Mouse (Mus musculus) ovary, postnatal 10 days (tissue): ENCODE measurements around the gene Drg1.
"Not testable (repeated sequence)": the region's sequence is repeated elsewhere in the genome, so short reads cannot be mapped to it uniquely, and the experiment has no call there.

ENCODE experiments used
- DNase-seq: peaks from one replicate; pipeline ENCODE4 v3.0.0; 2022; ENCODE audit warnings: low spot score

The Drg1 gene

DNA sequence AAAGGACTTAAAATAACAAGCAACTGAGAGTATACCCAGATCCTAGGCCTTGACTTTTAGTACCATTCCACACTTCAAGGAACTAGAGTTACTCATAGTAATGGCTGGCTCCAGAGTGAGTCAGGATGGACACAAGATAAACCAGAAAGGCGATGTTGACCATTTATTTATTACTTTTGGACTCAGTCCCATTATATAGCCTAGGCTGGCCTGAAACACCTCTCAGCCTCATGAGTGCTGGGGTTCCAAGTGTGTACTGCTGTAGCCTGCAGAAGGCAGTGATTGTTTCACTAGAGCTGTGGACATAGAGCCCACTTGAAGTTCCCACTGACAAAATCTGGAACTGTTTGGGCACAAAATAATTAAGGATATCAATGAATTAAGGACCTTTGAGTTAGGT, 53.7 kb downstream of the Drg1 start:
- DNase-seq, result no peak

DNA sequence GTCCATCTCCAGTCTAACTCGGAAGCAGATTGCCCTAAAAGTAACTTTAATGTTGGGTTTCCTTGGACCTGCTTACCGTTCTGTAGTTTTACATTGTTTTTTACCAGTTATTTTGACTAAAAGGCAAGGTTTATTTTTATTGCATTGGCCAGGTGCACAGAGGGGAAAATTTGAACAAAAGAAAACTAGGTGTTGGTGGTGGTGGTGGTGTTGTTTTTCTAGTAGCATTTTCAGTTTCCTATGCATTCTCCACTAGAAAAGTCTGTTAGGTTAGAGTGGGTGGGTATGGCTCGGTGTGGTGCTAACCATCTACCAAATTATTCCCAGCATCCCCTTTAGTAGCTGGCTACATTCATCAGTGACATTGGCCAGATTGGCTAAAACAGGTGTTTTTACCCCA, 59.4 kb downstream of the Drg1 start:
- no peak for DNase-seq

DNA sequence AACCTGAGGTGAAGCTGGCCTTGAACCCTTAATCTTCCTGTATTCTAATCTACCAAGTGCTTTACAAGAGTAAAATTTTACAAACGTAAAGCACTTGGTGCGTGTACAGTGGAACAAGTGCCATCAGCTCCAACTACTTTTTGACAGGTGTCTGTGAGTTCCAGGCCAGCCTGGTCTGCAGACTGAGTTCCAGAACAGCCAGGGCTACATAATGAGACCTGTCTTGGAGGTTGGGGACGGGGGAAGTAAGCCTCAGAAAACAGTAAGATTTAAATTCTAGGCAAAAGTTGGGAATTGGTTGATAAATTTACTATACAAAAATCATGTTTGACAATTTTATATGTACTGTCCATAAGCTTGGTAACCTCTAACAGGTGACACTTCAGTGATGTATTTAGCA, 61.0 kb downstream of the Drg1 start:
- DNase-seq, result no peak

DNA sequence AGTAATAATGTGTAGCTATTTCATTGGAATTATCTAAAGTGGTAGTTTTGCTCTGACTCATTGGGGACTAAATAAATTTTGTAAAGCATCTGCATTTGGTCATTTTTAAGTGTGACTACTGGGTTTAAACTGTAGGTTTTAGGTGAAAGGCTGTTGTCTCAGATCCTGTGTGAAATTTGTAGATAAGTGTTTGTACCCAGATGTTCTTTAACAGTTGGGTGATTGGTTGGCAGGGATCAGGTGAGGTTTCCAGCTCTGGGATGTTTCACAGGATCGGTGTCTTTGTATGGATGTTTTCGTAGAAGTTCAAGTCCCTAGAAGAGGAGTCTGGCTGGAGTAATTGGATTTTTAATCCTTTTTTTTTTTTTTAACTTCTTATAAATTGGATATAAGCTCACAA, 62.4 kb downstream of the Drg1 start:
- no peak for DNase-seq

- DNase-seq, result peak; percentile 32
Measured at GRCm38 (mm10) chr11:3202781-3203441, 63.3 kb downstream of the Drg1 start.

GRCm38 (mm10) chr11:3202231-3202701, 63.9 kb downstream of the Drg1 start, which contains the start of gene Eif4enif1:
TSS of gene Eif4enif1 (plus strand) at chr11:3202392.
- DNase-seq, result peak; percentile 94

DNA sequence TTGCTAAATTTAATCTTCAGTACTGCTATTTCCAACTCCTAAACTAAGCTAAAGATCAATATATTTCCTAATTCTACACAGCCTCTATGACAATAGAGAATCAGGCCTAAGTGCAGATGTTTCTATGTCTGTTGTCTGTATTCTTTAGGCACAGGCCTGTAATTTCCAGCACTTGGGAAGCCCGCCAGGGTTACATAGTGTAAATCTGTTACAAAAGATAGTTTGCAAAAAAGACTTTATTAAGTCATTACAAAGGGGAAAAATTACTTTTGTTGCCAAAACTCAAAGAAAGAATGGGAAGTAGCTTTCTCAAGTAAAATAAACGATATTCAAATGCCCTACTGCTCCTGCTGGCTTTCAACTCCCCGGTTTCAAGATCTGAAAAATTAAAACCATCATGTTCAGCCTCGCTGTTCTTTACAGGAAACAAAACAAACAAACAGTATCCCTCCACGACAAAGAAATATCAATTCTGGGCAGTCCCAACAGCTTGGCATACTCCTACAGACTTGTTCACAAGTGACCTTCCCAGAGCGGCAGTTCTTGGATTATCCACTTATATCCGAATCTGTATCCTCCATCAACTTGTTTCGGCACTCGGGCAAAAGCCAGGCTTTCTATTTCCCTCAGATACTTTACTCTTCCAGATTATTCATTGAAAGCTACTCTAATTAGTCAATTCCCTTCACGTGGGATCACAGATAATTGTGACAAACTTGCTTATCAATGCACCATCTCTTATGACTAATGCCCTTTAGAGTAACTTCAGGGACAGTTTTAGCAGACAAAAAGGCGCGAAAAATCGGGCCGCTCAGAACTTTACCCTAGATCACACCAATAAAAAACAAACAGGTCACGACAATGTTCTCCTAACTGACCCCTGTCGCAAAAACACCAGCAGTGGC, 64.6 kb downstream of the Drg1 start:
- DNase-seq, result no peak

GRCm38 (mm10) chr11:3200636-3201035, 65.6 kb downstream of the Drg1 start:
- not testable (repeated sequence) for DNase-seq

DNA sequence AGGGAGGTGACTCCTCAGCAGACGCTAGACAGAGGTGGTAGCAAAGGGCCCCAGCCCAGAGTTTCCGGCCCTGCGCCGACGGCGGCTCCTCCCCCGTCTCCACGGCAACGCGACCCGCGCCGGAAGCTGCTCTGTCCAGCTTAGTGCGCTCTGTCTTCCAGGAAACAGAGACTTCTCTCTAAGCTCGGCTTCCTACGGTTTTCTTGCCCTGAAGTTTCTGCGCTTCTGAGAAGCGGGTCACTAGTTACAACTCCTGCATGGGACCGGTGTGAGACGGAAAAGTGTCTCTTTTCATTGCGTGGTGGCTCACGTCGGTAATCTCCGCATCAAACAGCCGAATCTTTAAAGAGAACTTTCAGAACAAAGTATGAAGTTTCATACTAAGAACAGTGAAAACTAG, 72.9 kb downstream of the Drg1 start, which contains the start of gene Sfi1:
TSS of gene Sfi1 (minus strand) at position 101 of the 400 bp plus-strand sequence.
- DNase-seq, result no peak

DNA sequence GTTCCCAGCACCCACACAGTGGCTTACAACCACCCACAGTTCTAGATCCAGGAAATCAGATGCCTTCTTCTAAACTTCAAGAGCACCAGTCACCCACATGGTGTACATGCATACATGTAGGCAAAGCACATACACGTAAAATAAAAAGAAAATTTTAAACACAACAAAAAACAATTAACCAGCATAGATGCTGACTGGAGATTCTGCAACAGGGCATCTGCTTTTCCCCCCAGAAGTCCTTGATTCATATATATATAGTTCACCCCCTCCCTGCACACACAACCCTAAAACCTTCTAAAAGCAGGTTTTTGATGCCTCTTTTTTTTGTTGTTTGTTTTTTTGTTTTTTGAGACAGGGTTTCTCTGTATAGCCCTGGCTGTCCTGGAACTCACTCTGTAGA, 83.5 kb downstream of the Drg1 start:
- not testable (repeated sequence) for DNase-seq

GRCm38 (mm10) chr11:3181971-3182370, 84.2 kb downstream of the Drg1 start:
- not testable (repeated sequence) for DNase-seq

GRCm38 (mm10) chr11:3181250-3181649, 85.0 kb downstream of the Drg1 start:
- DNase-seq, result peak; percentile 91

- not testable (repeated sequence) for DNase-seq
Measured at GRCm38 (mm10) chr11:3180510-3181160, 85.6 kb downstream of the Drg1 start.

- DNase-seq, result peak; percentile 56
Measured at GRCm38 (mm10) chr11:3179726-3180092, 86.5 kb downstream of the Drg1 start.

- DNase-seq, result peak; percentile 35
Measured at GRCm38 (mm10) chr11:3178968-3179725, 87.1 kb downstream of the Drg1 start.

DNA sequence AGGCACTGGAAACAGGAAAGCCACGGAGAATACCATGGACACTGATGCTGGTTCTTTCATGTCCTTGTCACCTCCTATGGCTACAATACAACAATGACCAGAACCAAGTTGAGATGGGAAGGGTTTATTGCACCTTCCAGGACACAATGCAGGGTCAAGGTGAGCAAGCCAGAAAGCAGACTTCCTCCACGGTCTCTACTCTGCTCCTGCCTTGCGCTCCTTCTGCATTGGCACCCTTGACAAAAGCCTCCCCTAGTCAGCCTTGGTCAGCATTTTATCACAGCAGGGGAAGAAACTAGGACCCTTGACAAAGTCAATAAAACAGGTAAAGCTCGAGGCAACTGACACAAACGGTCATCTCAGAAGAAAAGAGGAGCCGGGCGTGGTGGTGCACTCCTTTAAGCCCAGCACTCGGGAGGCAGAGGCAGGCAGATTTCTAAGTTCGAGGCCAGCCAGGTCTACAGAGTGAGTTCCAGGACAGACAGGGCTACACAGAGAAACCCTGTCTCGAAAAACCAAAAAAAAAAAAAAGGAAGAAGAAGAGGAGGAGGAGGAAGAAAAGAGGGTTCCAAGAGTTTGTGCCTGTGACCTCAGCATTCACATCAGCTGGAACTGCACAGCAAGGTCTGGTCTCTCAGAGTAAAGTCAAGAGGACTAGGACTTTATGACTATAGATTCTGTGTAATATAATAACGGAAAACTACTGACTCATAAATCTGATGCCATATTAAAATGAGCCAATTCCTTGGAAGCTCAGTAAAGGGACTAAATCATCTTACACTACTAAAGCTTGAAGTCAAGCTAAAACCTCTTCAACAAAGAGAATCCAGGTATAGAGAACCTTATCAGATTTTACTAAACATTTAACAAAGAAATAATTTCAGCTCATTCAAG, 92.5 kb downstream of the Drg1 start:
- DNase-seq, result peak; percentile 84

GRCm38 (mm10) chr11:3172526-3172925, 93.7 kb downstream of the Drg1 start:
- not testable (repeated sequence) for DNase-seq

- DNase-seq, result peak; percentile 65
Measured at GRCm38 (mm10) chr11:3171931-3172330, 94.3 kb downstream of the Drg1 start.

DNA sequence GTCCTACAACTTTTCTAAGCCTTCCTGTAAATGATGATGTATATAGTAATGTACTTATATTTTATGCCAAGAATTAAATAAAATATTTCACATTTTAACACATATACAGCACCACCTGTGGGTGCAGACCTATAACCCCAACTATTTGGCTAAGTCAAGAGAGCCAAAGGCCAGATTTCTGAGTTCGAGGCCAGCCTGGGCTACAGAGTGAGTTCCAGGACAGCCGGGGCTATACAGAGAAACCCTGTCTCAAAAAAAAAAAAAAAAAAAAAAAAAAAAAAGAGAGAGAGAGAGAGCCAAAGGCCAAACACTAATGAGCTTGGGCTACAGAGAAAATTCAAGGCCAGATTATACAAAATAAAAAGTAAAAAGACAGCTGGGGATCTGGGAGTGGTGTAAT, 97.2 kb downstream of the Drg1 start:
- not testable (repeated sequence) for DNase-seq

GRCm38 (mm10) chr11:3167571-3168001, 98.6 kb downstream of the Drg1 start:
- peak; percentile 73 for DNase-seq

DNA sequence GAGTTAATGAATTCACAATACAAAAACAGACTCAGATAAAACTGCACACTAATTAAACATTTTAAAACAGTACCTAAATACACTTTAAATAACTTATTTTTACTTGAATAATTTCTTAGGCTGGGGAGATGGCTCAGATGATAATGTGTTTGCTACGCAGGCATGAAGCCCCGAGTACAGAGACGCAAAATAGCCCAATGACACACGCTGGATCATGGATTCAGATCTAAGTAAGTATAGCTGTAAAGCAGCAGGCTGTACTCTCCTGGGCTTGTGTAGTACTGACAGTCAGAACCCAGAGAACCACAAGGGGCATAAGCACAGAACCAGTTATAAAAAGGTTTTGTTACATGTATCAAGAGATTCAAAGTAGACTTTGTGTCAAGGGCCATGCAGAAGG, 99.1 kb downstream of the Drg1 start:
- DNase-seq, result not testable (repeated sequence)
